In genomic region chr2:8380246-8380645, GRCm38 (mm10) we compare ENCODE assay signal across 8 mouse cellular contexts.
DNase-seq lines count a peak whose midpoint lies in the region; ATAC-seq and TF ChIP-seq lines count a peak whose summit lies in the region.

No protein-coding gene starts in this region.

- H3K27me3 ChIP-seq in kidney, adult 2 months (replicated peaks; ENCODE audit: control insufficient read depth, insufficient read depth, low read length): no peaks in the 10 kb centered on the region
- H3K27me3 ChIP-seq in forebrain, embryonic 10.5 days (ENCODE audit: poor library complexity, severe bottlenecking): no peaks in the 10 kb centered on the region

- DNase-seq in kidney, adult 2 months: peak; percentile 31
- no peak for DNase-seq in kidney, adult 11 months
- peak; percentile 92 for DNase-seq in brain, embryonic 14.5 days (ENCODE audit: low read depth)
- DNase-seq in forebrain, embryonic 10.5 days (ENCODE audit: extremely low spot score, low spot score): peak; percentile 14
- DNase-seq in kidney, postnatal 14 days: peak; percentile 9
- peak; percentile 19 for DNase-seq in lung, postnatal 36 days
- DNase-seq in urinary bladder, adult 2 months (ENCODE audit: low spot score): no peak

- peaks cover 5% of the 10 kb centered on the region; the same call in 1 of the 2 replicates for H3K9me3 ChIP-seq in forebrain, embryonic 10.5 days

- ATAC-seq in inflammation-experienced regulatory T-cells, adult 6 months: no peak

- H3K36me3 ChIP-seq in kidney, adult 2 months (ENCODE audit: control insufficient read depth, insufficient read depth, low read length): no peaks in the 10 kb centered on the region
- H3K36me3 ChIP-seq in forebrain, embryonic 10.5 days (replicated peaks): no peaks in the 10 kb centered on the region

- H3K4me3 ChIP-seq in kidney, adult 2 months (ENCODE audit: insufficient read depth, low read depth, low read length): no peak overlapping the region
- H3K4me3 ChIP-seq in forebrain, embryonic 10.5 days: no peak overlapping the region

- no peak overlapping the region for H3K27ac ChIP-seq in kidney, adult 2 months (ENCODE audit: insufficient read depth, low read depth, low read length)
- H3K27ac ChIP-seq in forebrain, embryonic 10.5 days: no peak overlapping the region

- no peaks in the 10 kb centered on the region for H3K4me1 ChIP-seq in kidney, adult 2 months (ENCODE audit: control insufficient read depth, insufficient read depth, low read length)
- H3K4me1 ChIP-seq in forebrain, embryonic 10.5 days: no peaks in the 10 kb centered on the region

- TF ChIP-seq POLR2A in kidney, adult 2 months (IDR thresholded peaks at IDR 0.05; ENCODE audit: low read depth, low read length): no peak
- TF ChIP-seq POLR2A in brain, embryonic 14.5 days (IDR thresholded peaks at IDR 0.05; ENCODE audit: borderline replicate concordance, extremely low read depth, insufficient read depth, insufficient read length, poor library complexity, severe bottlenecking): no peak

- WGBS in kidney, adult 2 months: 12% methylated on average over 1 of the region's 1 CpGs
- WGBS in forebrain, embryonic 10.5 days: 55% methylated on average over 1 of the region's 1 CpGs

- peak; percentile 59 for TF ChIP-seq CTCF in kidney, adult 2 months (conservative IDR thresholded peaks at IDR 0.05; ENCODE audit: insufficient read depth, insufficient read length, low read depth, low read length)
- TF ChIP-seq CTCF in brain, embryonic 14.5 days (IDR thresholded peaks at IDR 0.05; ENCODE audit: borderline replicate concordance, extremely low read depth, insufficient read depth, insufficient read length): peak; percentile 68; the same call in 1 of the 2 replicates

Comparison
In these comparisons a context has a peak if more than half of its experiments do, and no peak if none do; other contexts are left out.
1. DNase-seq: peak in kidney, adult 2 months (single experiment), brain, embryonic 14.5 days (single experiment), forebrain, embryonic 10.5 days (single experiment), kidney, postnatal 14 days (single experiment) and lung, postnatal 36 days (single experiment); none in kidney, adult 11 months (single experiment) and urinary bladder, adult 2 months (single experiment).